In the genomic region with DNA sequence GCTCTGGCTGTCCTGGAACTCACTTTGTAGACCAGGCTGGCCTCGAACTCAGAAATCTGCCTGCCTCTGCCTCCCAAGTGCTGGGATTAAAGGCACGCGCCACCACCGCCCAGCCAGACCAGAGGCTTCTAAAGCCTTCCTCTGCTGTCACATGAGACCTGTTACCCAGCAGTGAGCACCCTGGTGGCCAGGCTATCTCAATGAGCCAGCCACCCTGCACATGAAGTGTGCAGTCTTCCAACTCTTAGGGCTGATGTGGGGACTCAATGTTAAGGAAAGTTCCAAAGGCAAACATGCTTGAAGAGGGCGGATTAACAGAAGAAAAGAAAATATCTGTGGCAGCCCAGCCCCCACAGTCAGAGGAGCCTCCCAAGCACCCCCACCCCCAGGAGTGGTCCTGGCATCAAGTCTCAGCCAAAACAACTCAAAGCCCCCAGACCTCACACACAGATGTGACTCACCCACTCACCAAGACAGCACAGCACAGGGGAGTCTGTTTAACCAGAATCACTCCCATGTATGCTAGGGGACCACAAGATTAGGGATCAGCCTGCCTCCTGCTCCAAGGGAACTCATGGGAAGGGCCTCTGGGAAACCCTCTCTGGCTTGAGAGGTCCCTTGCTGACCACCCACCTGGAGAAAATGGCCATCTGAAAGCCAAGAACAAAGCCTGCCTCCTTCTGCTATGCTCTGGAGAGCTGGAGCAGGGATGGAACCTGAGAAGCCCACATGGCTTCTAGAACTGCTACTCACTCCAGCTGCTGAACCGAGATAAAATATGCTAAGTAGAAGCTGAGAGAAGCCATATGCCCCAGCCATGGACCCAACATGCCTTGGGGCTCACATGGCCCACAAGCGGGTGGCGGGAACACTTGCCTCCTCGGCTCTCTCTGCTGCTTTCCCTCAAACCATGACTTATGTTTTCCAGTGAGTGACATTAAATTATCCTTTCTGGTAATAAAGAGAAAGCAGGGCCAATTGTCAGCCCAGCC, we compare ENCODE assay signal across 1 mouse cellular context.
TF ChIP-seq lines count a peak whose summit lies in the region.

No protein-coding gene starts in this region.

TF ChIP-seq in MEL, 35 proteins besides CTCF, POLR2A, EP300 and RAD21 (continued from another document):
- TF ChIP-seq GABPA (IDR thresholded peaks at IDR 0.05; ENCODE audit: low read depth, low read length): no peak
- TF ChIP-seq JUND (IDR thresholded peaks at IDR 0.05; ENCODE audit: low read depth, low read length): no peak
- no peak for TF ChIP-seq NELFE (IDR thresholded peaks at IDR 0.05; ENCODE audit: low read depth, low read length)
- no peak for TF ChIP-seq ELF1 (IDR thresholded peaks at IDR 0.05; ENCODE audit: low read depth, low read length)
- TF ChIP-seq CHD2 (IDR thresholded peaks at IDR 0.05; ENCODE audit: low read length): no peak
- peak; percentile 89 for TF ChIP-seq MYC (IDR thresholded peaks at IDR 0.05; ENCODE audit: low read depth, low read length)
TF ChIP-seq in MEL: peak in this region for 10.
